Mouse (Mus musculus) telencephalon, adult 2 months (tissue): ENCODE measurements at regions not wholly inside any gene's neighbourhood (a gene's known extent, or its start where the extent isn't known, plus 50 kb on each side); places are given as distances from the start of the nearest gene placed in this dataset.

Source experiments
- DNase-seq: peaks from one replicate; pipeline ENCODE4 v3.0.0-alpha.2; 2011; ENCODE audit warnings: low read depth, low spot score

- no peak for DNase-seq
These were observed 393.4 kb upstream of the Atp11b start for GRCm38 (mm10) chr3:35360515-35360914.

DNA sequence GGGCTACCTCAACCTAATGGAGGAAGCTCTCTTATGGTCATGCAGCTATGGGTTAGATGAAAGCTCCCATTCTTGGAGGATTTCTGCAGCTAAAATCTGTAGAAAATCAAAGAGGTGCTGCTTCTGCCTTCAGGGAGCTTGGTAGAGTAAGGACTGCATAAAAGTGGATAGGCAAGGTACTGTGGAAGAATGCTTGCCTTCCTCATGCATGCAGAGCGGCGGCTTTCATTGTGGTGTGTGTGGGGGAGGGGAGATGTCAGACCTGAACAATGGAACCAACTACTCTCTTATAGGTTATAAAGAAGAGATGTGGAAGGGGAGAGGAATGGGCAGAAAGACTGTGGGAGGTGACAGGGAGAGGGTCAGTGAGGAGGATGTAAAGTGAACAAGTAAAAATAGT lies 392.8 kb upstream of the Atp11b start:
- DNase-seq: no peak

DNA sequence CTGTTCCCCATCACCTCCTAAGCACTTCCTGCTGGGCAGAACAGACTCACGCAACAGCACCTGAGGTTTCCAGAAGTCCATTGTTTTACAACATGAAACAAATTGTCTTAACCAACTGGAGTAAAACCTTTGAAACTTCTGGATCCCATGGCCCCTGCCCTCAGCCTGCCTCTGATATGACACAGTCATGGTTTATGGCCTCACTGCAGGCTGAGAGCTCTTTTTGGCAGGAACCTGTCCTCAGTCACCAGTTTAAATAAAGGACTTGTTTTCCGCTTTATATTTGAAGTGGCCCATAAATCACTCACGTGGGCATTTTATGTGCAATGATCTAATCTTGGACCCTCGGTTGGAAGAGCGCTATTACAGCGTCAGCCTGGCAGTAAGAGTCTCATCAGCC lies 388.5 kb upstream of the Atp11b start:
- no peak for DNase-seq

DNA sequence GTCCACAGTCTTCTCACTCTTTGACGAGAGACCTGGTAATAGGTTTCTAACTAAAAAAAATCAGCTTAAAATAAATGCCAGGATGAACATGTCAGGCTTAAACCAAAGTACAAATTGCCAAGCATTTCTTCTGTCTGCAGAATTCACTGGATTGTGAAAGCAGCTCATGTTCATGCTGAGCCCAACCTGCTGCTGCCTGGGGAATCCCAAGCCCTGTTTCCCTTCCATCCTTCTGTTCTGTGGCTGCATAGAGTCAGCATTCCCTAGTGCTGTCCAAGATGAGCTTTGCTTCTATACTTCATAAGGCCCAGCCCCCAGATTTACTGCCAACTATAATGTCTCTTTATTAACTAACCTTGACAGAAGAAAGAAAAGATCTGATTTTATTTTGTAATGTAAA lies 381.6 kb upstream of the Atp11b start:
- no peak for DNase-seq

- DNase-seq: no peak
These were observed 366.5 kb upstream of the Atp11b start for GRCm38 (mm10) chr3:35387386-35387785.

DNA sequence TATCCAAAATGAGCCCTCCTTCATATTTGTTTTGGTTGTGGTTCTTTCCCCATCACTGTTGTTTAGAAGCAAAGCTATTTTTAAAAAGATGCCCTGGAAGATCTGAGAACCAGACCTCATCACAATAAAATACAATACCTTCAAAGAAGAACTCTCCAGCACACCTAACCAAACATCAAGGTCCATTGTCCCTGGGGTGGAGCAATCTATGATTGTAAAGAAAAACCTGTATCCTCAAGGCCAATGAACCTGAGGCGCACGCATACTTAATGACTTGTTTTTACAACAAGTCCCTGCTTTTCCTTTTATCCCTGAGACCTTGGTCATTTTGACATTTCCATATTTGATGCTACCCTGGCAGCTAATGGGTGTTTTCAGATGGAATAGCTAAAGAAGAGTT lies 361.2 kb upstream of the Atp11b start:
- DNase-seq: no peak

DNA sequence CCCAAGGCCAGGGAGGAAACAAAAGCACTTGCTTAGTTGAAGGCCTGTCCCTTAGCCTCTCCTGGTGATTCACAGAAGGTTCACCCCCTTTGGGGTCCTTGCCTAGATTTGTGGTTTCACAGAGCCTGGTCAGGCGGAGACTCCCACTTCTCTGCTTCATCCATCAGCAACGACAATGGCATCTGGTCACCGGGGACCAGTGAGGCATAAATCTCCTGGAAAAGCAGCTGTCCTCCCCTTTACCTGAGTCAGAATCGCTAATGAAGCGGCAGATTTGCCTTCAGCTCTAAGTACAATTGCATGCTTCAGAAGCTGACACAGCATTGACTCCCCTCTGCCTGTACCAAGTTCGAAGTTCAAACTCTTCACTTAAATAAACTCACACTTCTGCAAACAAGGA lies 353.7 kb upstream of the Atp11b start:
- DNase-seq: no peak

DNA sequence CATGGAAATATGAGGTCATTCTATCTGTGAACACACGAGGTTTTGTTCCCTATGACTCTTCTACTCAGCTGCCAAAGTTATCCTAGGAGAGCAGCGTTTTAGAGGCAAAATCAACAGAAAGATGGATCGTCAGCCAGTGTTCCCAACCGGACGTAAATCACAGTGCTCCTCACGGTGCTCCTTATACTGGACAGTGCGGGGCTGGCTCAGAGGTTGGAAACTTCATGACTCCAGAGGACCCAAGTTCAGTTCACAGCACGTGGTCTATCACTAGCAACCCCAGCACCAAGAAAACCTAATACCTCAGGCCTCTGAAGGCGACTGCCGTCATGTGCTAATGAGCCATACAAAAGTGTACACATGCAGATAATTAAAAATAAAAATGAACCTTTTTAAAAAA lies 351.2 kb upstream of the Atp11b start:
- DNase-seq: no peak

- no peak for DNase-seq
These were observed 350.0 kb upstream of the Atp11b start for GRCm38 (mm10) chr3:35403952-35404351.

DNA sequence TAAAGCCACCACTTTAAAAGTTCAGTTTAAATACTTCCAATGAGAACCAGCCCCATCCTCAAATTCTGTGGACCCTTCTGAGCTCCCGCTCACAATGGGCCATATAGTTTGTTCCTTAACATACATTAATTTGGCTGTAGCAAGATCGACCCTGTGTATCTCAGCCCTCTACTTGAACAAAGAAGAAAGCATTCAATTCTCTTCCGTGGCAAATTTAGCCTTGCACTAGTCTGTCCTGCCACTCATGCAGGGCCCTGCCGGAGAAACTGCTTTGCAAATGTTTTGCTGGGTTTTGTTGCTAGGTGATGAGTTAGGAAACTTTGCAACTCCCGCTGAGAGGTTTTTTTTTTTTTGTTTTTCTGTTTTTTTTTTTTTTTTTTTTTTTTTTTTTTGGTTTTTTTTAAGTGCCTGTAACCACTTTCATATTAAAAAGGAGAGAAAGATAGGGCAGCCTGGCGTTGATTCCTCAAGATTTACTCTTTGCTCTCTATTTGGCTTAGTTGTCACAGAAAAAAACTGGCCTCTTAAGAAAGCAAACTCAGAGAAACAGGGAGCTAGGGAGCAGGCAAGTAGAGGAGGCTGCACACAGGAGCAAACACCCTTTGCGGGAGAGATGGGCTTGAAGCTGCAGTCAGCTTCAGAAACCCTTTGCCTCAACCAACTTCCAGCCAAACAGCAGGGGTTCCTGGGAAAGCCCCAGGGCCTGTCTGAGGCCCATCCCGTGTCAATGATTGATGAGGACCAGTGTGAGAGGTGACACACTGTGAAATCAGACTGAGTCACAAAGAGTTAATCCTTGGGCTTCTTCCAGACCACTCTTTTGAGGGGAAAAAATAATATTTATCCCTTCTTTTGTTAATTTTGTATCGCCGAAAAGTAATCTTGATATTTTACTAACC lies 349.2 kb upstream of the Atp11b start:
- DNase-seq: no peak

DNA sequence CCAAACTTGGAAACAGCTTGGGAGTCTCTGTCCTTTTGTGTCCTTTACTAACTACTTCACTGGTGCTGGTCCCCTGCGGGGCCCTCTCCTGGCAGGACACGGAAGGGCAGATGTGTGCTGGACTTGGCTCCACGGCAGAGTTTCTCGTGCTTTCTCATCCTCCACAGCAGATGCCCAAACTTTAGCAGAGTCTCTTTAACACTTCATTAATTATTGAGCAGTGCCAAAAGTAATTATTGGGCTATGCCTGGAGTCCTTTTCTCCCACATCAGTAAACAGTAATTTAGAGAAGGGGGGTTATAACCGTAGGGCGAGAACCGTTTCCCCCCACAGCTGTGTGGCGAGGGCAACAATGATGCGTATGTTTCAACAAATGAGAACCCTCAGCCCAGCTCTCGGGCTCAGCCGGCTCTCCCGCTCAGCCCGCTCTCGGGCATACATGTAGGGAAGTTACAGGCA lies 348.3 kb upstream of the Atp11b start:
- DNase-seq: no peak

DNA sequence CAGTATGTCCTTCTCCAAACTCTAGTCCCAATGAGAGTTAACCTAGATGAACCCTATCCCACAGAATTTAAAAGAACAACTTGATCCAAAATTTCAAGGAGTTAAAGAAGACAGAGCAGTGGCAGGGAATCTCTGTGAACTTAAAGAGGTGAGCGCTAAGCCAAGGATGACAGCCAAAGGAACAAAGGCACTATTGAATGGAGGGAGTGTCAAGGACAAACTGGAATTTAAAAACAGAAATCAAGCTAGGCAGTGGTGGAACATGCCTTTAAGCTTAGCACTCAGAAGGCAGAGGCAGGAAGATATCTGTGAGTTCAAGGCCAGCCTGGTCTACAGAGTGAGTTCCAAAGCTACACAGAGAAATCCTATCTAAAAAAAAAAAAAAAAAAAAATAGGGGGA lies 316.2 kb upstream of the Atp11b start:
- no peak for DNase-seq

- no peak for DNase-seq
These were observed 291.0 kb upstream of the Atp11b start for GRCm38 (mm10) chr3:35462858-35463257.

DNA sequence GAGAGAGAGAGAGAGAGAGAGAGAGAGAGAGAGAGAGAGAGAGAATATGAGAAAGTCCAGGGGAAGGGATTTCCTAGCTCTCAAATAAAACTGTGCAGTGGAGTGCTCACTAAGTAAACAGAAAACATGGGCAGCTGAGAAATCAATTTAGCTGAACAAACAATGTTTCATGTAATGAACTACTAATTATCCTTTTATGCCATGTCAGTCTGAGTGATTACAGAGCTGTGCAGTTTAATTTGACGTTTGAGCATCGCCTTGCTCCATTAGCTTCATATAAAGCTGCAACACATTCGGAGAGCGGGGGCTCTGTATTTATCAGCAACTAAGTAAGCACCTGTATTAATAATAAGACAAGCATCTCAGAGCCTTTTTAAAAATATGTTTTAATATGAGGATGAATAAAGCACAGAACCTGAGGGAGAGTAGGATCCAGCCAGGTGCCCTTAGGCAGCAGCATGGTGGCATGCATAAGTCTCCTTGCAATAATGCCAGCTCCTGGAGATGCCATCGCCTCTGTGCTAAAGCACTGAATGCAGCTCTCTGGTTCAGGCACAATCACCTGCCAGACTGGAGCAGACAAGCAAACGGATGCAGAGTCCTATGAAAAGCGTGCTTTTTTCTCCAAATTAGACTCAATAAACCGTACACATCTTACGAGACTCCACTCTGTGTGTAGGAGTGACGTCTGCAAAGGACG lies 289.5 kb upstream of the Atp11b start:
- DNase-seq: no peak

- DNase-seq: no peak
These were observed 287.9 kb upstream of the Atp11b start for GRCm38 (mm10) chr3:35465956-35466355.

- DNase-seq: no peak
These were observed 280.6 kb upstream of the Atp11b start for GRCm38 (mm10) chr3:35473351-35473750.

- no peak for DNase-seq
These were observed 279.5 kb upstream of the Atp11b start for GRCm38 (mm10) chr3:35474361-35474760.

DNA sequence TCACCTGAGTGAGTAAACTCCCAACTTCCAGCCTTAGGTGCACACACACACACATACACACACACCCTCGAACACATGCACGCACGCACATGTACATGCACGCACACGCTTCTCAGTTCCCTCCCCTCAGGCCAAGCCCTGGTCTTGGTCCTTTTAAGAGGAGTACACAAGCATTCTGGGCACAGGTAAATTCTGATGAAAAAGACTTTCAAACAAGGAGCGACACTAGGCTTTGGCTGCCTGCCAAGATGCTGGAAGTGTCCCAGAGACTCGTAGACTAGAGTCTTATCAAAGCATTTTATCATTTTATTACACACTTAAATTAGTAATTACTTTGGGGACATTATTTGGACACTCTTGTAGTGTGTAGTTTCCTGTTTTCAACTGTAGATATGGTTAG lies 278.6 kb upstream of the Atp11b start:
- DNase-seq: no peak

- DNase-seq: no peak
These were observed 272.9 kb upstream of the Atp11b start for GRCm38 (mm10) chr3:35480714-35481695.

DNA sequence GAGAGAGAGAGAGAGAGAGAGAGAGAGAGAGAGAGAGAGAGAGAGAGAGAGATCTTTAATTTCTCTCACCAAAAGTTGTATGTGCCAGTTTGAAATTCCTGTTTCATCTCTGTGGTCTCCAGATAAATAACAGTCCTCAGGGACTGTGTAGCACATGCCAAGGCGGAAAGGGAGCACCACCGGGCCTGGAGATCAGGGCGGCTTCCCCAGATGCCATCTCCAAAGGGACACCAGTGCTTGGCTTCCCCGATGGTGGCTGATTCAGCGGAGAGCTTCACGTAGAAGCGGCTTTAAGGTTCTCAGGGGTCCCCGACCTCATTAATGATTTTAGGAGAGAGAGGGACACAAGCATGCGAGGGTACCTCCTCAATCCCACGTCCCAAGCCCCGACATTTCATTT lies 272.1 kb upstream of the Atp11b start:
- no peak for DNase-seq

- DNase-seq: peak; percentile 78
These were observed 271.6 kb upstream of the Atp11b start for GRCm38 (mm10) chr3:35482296-35482695.

GRCm38 (mm10) chr3:35482759-35483158 lies 271.1 kb upstream of the Atp11b start:
- DNase-seq: no peak
